Mouse (Mus musculus): ENCODE measurements around the gene Cacna1c.

- TF ChIP-seq CTCF (IDR thresholded peaks at IDR 0.05; ENCODE audit: low read depth) (no peak), EP300 (optimal IDR thresholded peaks at IDR 0.05) (no peak)
Measured at GRCm38 (mm10) chr6:118765261-118765660, 431.0 kb downstream of the Cacna1c start.
